Mouse (Mus musculus) ES-E14 (cell line): ENCODE results near the gene Lta.

Experiments used
- HCFC1 ChIP-seq: IDR thresholded peaks from 2 replicates; pipeline ENCODE4 v1.6.1; 2012; ENCODE audit warnings: low read length, inconsistent platforms, borderline replicate concordance; ENCODE audit not compliant: insufficient read depth
- MAFK ChIP-seq: IDR thresholded peaks from 2 replicates; pipeline ENCODE4 v1.6.1; 2014; ENCODE audit warnings: mild to moderate bottlenecking, low read depth, low read length, inconsistent platforms; ENCODE audit not compliant: insufficient read depth
- ZNF384 ChIP-seq: IDR thresholded peaks from 2 replicates; pipeline ENCODE4 v1.6.1; 2012; ENCODE audit warnings: low read depth, low read length, inconsistent platforms

GRCm38 (mm10) chr17:35202442-35202841 lies 2.7 kb downstream of the Lta start:
- TF ChIP-seq MAFK: no peak
- no peak for TF ChIP-seq HCFC1
- TF ChIP-seq ZNF384: no peak
